Mouse (Mus musculus): ENCODE data around the gene Nlrx1. TPM values are rescaled to one million over a fixed set of nuclear protein-coding genes. Genes with fewer than 3 reads are reported as not detected.
A peak's percentile ranks its signal among the peaks of the same experiment; 100 is the strongest.

Nlrx1 gene
- polyA plus RNA-seq, 1 experiment from 2014 or later, result 1.9 TPM

- Histone ChIP-seq H3K9me3 (ENCODE audit: control insufficient read depth, low read length) (no peaks in the 10 kb centered on the region), H3K9ac (ENCODE audit: low read length) (peak within 1 kb of the TSS; percentile 92), H3K27ac (ENCODE audit: low read depth, low read length) (peak within 1 kb of the TSS; percentile 87), H3K4me3 (ENCODE audit: low read depth, low read length) (peak within 1 kb of the TSS; percentile 93), H3K4me1 (ENCODE audit: control insufficient read depth, insufficient read depth, low read length) (peaks cover 11% of the 10 kb centered on the region), H3K27me3 (ENCODE audit: control insufficient read depth, insufficient read depth, low read length) (no peaks in the 10 kb centered on the region), H3K36me3 (ENCODE audit: control insufficient read depth, insufficient read depth, low read length) (no peaks in the 10 kb centered on the region), H3K4me2 (peak within 1 kb of the TSS; percentile 83)
- under 1% methylated on average over 75 of the region's 76 CpGs for WGBS
- ATAC-seq (ENCODE audit: low FRiP score) (peak; percentile 94), DNase-seq (ENCODE audit: low spot score, missing footprints) (peak; percentile 100)
These were observed 34.5 kb downstream of the Nlrx1 start, which contains the start of gene Cbl for GRCm38 (mm10) chr9:44233802-44234478. TSS of gene Cbl (minus strand) at chr9:44234049.

- Histone ChIP-seq H3K4me2 (peak overlapping the region; percentile 83), H3K9ac (ENCODE audit: low read length) (peak overlapping the region; percentile 92), H3K27me3 (ENCODE audit: control insufficient read depth, insufficient read depth, low read length) (no peaks in the 10 kb centered on the region), H3K27ac (ENCODE audit: low read depth, low read length) (peak overlapping the region; percentile 87), H3K36me3 (ENCODE audit: control insufficient read depth, insufficient read depth, low read length) (no peaks in the 10 kb centered on the region), H3K4me1 (ENCODE audit: control insufficient read depth, insufficient read depth, low read length) (peaks cover 11% of the 10 kb centered on the region), H3K4me3 (ENCODE audit: low read depth, low read length) (peak overlapping the region; percentile 93), H3K9me3 (ENCODE audit: control insufficient read depth, low read length) (no peaks in the 10 kb centered on the region)
- ATAC-seq (ENCODE audit: low FRiP score), result peak; percentile 87; the same call in 1 of the 2 replicates
- WGBS, result under 1% methylated on average over 34 of the region's 40 CpGs
- DNase-seq (ENCODE audit: low spot score, missing footprints), result peak; percentile 91
These were observed 35.2 kb downstream of the Nlrx1 start for GRCm38 (mm10) chr9:44233021-44233801.

GRCm38 (mm10) chr9:44231609-44232008 lies 36.8 kb downstream of the Nlrx1 start:
- Histone ChIP-seq H3K27ac (ENCODE audit: low read depth, low read length) (no peak overlapping the region), H3K9me3 (ENCODE audit: control insufficient read depth, low read length) (no peaks in the 10 kb centered on the region), H3K4me3 (ENCODE audit: low read depth, low read length) (no peak overlapping the region), H3K27me3 (ENCODE audit: control insufficient read depth, insufficient read depth, low read length) (no peaks in the 10 kb centered on the region), H3K4me1 (ENCODE audit: control insufficient read depth, insufficient read depth, low read length) (peaks cover 11% of the 10 kb centered on the region), H3K9ac (ENCODE audit: low read length) (no peak overlapping the region), H3K36me3 (ENCODE audit: control insufficient read depth, insufficient read depth, low read length) (no peaks in the 10 kb centered on the region), H3K4me2 (peak overlapping the region; percentile 11; the same call in 1 of the 2 replicates)
- no peak for ATAC-seq (ENCODE audit: low FRiP score)
- no peak for DNase-seq (ENCODE audit: low spot score, missing footprints)

- H3K4me3 ChIP-seq (ENCODE audit: low read depth, low read length), result no peak overlapping the region
- H3K4me1 ChIP-seq (ENCODE audit: control insufficient read depth, insufficient read depth, low read length), result no peaks in the 10 kb centered on the region
- no peaks in the 10 kb centered on the region for H3K9me3 ChIP-seq (ENCODE audit: control insufficient read depth, low read length)
- no peaks in the 10 kb centered on the region for H3K27me3 ChIP-seq (ENCODE audit: control insufficient read depth, insufficient read depth, low read length)
- H3K4me2 ChIP-seq, result no peak overlapping the region
- ATAC-seq (ENCODE audit: low FRiP score) (no peak), DNase-seq (ENCODE audit: low spot score, missing footprints) (no peak)
- no peaks in the 10 kb centered on the region for H3K36me3 ChIP-seq (ENCODE audit: control insufficient read depth, insufficient read depth, low read length)
- 84% methylated on average over 6 of the region's 6 CpGs for WGBS
- no peak overlapping the region for H3K27ac ChIP-seq (ENCODE audit: low read depth, low read length)
- H3K9ac ChIP-seq (ENCODE audit: low read length), result no peak overlapping the region
These were observed 42.4 kb downstream of the Nlrx1 start for GRCm38 (mm10) chr9:44225993-44226392.

GRCm38 (mm10) chr9:44213538-44213937 lies 54.9 kb downstream of the Nlrx1 start:
- WGBS, result 98% methylated on average over 14 of the region's 14 CpGs
- H3K4me2 ChIP-seq, result no peak overlapping the region

GRCm38 (mm10) chr9:44212406-44212805 lies 56.0 kb downstream of the Nlrx1 start:
- H3K9me3 ChIP-seq (ENCODE audit: control insufficient read depth, low read length), result no peaks in the 10 kb centered on the region
- H3K9ac ChIP-seq (ENCODE audit: low read length), result no peak overlapping the region
- no peaks in the 10 kb centered on the region for H3K27me3 ChIP-seq (ENCODE audit: control insufficient read depth, insufficient read depth, low read length)
- 97% methylated on average over 4 of the region's 4 CpGs for WGBS
- no peak overlapping the region for H3K27ac ChIP-seq (ENCODE audit: low read depth, low read length)
- DNase-seq (ENCODE audit: low spot score, missing footprints) (no peak), ATAC-seq (ENCODE audit: low FRiP score) (no peak)
- H3K4me2 ChIP-seq, result no peak overlapping the region
- no peaks in the 10 kb centered on the region for H3K4me1 ChIP-seq (ENCODE audit: control insufficient read depth, insufficient read depth, low read length)
- H3K4me3 ChIP-seq (ENCODE audit: low read depth, low read length), result no peak overlapping the region
- no peaks in the 10 kb centered on the region; the same call in 1 of the 2 replicates for H3K36me3 ChIP-seq (ENCODE audit: control insufficient read depth, insufficient read depth, low read length)

More at GRCm38 (mm10) chr9:44213538-44213937, 54.9 kb downstream of the Nlrx1 start:
- Histone ChIP-seq H3K27ac (ENCODE audit: low read depth, low read length) (no peak overlapping the region), H3K36me3 (ENCODE audit: control insufficient read depth, insufficient read depth, low read length) (no peaks in the 10 kb centered on the region; the same call in 1 of the 2 replicates), H3K9ac (ENCODE audit: low read length) (no peak overlapping the region), H3K9me3 (ENCODE audit: control insufficient read depth, low read length) (no peaks in the 10 kb centered on the region), H3K4me3 (ENCODE audit: low read depth, low read length) (no peak overlapping the region), H3K27me3 (ENCODE audit: control insufficient read depth, insufficient read depth, low read length) (no peaks in the 10 kb centered on the region), H3K4me1 (ENCODE audit: control insufficient read depth, insufficient read depth, low read length) (no peaks in the 10 kb centered on the region)
- ATAC-seq (ENCODE audit: low FRiP score) (no peak), DNase-seq (ENCODE audit: low spot score, missing footprints) (no peak)

- Histone ChIP-seq H3K27me3 (ENCODE audit: control insufficient read depth, insufficient read depth, low read length) (no peaks in the 10 kb centered on the region), H3K4me1 (ENCODE audit: control insufficient read depth, insufficient read depth, low read length) (no peaks in the 10 kb centered on the region), H3K36me3 (ENCODE audit: control insufficient read depth, insufficient read depth, low read length) (no peaks in the 10 kb centered on the region; the same call in 1 of the 2 replicates), H3K27ac (ENCODE audit: low read depth, low read length) (no peak overlapping the region), H3K4me2 (no peak overlapping the region), H3K9me3 (ENCODE audit: control insufficient read depth, low read length) (no peaks in the 10 kb centered on the region), H3K4me3 (ENCODE audit: low read depth, low read length) (no peak overlapping the region), H3K9ac (ENCODE audit: low read length) (no peak overlapping the region)
- DNase-seq (ENCODE audit: low spot score, missing footprints), result no peak
- no peak for ATAC-seq (ENCODE audit: low FRiP score)
- 93% methylated on average over 4 of the region's 4 CpGs for WGBS
These were observed 59.0 kb downstream of the Nlrx1 start for GRCm38 (mm10) chr9:44209416-44209815.

GRCm38 (mm10) chr9:44207840-44208239 lies 60.6 kb downstream of the Nlrx1 start:
- Histone ChIP-seq H3K4me3 (ENCODE audit: low read depth, low read length) (no peak overlapping the region), H3K9ac (ENCODE audit: low read length) (no peak overlapping the region), H3K4me1 (ENCODE audit: control insufficient read depth, insufficient read depth, low read length) (no peaks in the 10 kb centered on the region), H3K36me3 (ENCODE audit: control insufficient read depth, insufficient read depth, low read length) (no peaks in the 10 kb centered on the region; the same call in 1 of the 2 replicates), H3K4me2 (no peak overlapping the region), H3K9me3 (ENCODE audit: control insufficient read depth, low read length) (no peaks in the 10 kb centered on the region), H3K27me3 (ENCODE audit: control insufficient read depth, insufficient read depth, low read length) (no peaks in the 10 kb centered on the region), H3K27ac (ENCODE audit: low read depth, low read length) (no peak overlapping the region)
- 98% methylated on average over 2 of the region's 2 CpGs for WGBS
- ATAC-seq (ENCODE audit: low FRiP score) (no peak), DNase-seq (ENCODE audit: low spot score, missing footprints) (no peak)
